Mouse (Mus musculus): ENCODE results near the gene Mrpl4.
"Not testable (repeated sequence)": the region's sequence is repeated elsewhere in the genome, so short reads cannot be mapped to it uniquely, and the experiment has no call there.

The Mrpl4 gene

DNA sequence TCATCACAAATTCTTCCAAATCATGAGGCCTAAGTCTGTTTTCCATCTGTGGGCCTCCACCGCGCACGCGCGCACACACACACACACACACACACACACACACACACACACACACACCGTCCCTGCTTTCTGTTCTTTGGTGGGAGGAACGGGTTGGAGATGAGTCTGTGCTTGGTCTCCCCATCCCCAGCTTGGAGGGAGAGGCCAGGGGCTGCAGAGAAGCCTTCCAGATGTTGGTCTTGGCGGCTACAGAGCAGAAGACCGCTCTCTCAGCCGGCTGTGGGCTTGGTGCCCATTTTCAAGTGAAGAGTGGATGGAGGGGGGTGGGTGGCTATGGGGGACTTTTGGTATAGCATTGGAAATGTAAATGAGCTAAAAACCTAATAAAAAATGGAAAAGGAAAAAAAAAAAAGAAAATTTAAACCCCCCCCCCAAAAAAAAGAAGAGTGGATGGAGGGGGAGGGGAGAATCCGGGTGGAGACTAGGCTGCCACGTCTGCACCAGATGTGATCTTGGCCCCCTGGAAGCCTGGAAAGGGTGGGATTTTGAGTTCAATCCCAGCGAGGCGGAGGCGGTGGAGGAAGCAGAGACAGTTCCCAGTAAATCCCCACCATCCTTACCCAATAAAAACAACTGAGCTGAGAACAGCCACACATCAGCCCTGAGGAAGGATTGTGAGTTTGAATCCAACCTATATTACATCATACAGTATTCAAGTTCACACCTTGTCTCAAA, 15.4 kb upstream of the Mrpl4 start:
- no peak for DNase-seq (ENCODE audit: low read depth, low spot score)

DNA sequence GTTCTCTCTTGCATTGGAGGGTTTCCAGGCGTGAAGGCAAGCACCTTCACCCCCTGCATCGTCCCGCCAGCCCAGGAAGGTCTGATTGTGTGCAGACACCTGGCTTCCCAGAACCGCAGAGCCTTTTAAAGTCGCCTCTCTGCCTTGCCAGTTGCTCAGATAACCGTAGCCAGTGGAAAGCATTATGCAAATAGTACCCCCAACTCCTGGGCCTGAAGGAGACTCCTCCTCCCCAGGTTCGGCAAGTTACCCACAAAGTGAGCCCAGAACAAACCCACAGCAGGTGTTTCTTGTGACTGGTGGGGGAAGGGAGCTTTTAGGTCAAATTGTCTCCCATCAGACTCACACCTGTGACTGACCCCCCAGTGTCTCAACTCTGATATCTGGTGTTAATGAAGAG, 14.6 kb upstream of the Mrpl4 start:
- DNase-seq (ENCODE audit: low read depth, low spot score): no peak

DNA sequence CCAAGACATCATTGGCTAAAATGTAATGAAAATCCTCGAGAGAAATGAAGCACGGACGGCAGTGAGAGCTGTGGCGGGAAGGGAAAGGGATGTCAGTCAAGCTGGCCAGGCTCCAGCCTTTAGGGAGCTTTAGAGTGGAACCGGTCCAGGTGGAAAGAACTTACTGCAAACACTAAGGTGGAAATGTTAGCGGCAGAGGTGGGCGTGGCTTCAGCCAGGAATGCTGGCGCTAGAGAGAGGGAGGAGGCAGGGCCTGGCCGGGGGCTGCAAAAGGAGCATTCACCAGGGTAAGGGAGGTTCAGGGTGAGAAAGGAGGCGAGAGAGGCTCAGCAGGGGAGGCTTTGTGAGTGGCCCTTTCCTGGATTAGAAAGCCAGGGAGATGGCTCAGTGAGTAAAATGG, 11.7 kb upstream of the Mrpl4 start:
- no peak for DNase-seq (ENCODE audit: low read depth, low spot score)

GRCm38 (mm10) chr9:20991587-20991986, 11.0 kb upstream of the Mrpl4 start:
- no peak for DNase-seq (ENCODE audit: low read depth, low spot score)

DNA sequence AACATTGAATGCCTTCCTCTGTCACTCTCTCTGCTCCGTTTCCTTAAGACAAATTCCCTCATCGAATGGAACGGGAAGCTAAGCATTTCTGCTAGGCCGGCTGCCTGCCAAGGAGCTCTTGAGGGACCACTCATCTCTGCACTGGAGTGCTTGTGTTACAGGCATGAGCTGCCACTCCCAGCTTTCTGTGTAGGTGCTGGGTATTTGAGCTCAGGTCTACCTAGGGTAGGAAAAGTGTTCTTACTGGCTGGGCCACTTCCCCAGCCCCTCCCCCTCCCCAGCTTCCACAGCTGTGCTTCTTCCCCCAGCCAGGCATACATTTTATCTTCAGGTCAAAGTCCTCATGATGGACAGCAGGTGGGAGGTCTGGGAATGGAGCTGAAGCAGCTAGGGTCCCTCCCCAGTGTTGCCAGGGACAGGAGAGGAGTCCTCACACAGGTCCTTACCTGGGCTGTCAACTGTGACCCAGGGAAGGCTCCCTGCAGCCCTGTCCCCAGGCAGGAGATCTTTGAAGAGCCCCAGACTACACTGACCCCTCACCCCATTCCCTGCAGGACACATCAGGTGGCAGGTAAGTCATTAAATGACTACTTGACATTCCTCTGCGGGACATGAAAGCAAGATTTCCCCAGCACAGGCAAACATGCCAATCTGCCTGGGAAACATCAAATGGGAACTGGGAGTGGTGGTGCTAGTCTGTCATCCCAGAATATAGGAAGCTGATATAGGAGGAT, 9.2 kb upstream of the Mrpl4 start:
- DNase-seq (ENCODE audit: low read depth, low spot score): no peak

GRCm38 (mm10) chr9:20995069-20995468, 7.5 kb upstream of the Mrpl4 start:
- no peak for DNase-seq (ENCODE audit: low read depth, low spot score)

DNA sequence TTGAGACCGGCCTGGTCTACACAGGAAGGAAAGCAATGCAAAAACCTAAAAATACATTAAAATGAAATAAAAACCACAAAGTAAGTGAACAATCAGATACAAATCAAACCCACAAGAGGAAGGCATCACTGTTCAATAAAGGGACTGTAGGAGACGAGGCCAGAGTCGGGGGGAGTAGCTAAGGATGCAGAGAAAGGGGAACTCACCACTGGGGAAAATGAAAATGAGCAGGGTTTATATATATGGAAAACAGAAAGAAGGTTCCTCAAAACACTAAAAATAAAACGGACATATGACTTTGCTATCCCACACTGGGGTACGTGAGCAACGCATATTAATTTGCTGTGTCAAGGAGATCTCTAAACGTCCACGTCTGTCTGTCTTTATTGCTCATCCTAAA, 5.5 kb upstream of the Mrpl4 start:
- no peak for DNase-seq (ENCODE audit: low read depth, low spot score)

GRCm38 (mm10) chr9:20998337-20998736, 4.2 kb upstream of the Mrpl4 start:
- DNase-seq (ENCODE audit: low read depth, low spot score): peak; percentile 49

GRCm38 (mm10) chr9:21000811-21001210, 1.7 kb upstream of the Mrpl4 start:
- peak; percentile 27 for DNase-seq (ENCODE audit: low read depth, low spot score)

DNA sequence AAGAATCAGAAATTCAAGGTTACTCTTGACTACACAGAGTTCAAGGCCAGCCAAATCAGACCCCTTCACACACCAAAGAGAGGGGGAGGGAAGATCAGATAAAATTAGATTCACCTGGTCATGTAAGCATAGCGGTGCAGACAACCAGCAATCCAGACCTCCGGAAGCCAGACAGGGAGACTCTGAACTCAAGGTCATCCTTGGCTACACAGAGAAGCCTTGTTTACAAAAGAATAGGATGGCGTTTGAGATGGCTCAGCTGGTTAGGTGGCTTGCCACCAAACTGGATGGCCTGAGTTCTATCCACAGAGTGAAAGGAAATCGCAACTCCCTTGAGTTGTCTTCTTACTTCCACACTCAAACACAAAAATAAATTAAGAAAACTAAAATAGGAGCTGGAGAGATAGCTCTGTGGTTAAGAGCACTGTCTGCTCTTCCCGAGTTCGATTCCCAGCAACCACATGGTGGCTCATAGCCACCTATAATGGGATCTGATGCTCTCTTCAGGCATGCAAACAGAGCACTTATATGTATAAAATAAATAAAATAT, 812 bp upstream of the Mrpl4 start:
- DNase-seq (ENCODE audit: low read depth, low spot score): no peak

DNA sequence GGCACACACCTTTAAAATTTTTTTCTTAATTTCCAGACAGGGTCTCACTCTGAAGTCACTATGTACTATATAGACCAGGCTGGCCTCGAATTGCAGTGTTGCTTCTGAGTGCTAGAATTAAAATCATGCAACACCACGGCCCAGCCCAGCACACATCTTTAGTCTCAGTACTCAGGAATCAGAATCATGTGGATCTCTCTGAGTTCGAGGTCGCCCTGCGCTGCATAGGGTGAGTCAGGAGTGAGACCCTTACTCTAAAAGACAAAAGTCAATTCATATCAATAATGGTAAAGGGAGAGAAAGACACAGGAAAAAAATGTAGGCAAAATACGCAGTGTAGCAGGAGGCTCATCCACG, 290 bp upstream of the Mrpl4 start:
- DNase-seq (ENCODE audit: low read depth, low spot score): no peak

DNA sequence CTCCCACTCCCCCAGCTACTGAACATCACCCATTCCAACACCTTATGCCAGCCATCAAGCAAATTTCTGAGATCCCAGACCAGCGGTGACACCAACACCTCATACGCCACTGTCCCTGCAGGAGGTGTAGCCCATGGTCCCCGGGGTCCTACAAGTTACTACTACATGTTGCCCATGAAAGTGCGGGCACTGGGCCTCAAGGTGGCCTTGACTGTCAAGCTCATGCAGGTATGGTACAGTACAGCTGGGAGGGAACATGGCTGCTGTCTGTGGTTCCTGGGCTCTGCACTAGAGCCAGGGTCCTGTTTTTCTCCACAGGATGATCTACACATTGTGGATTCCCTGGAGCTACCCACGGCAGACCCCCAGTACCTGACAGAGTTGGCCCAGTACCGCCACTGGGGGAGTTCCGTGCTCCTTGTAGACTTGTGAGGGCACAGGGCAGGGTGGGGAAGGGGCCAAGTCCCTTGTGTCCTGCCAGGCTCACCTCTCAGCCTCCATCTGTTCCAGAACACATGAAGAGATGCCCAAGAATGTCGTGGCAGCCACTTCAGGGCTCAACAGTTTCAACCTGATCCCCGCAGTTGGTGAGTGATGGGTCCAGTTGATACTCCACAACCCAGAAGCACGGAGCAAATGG, 4.9 kb downstream of the Mrpl4 start:
- DNase-seq (ENCODE audit: low read depth, low spot score): no peak

DNA sequence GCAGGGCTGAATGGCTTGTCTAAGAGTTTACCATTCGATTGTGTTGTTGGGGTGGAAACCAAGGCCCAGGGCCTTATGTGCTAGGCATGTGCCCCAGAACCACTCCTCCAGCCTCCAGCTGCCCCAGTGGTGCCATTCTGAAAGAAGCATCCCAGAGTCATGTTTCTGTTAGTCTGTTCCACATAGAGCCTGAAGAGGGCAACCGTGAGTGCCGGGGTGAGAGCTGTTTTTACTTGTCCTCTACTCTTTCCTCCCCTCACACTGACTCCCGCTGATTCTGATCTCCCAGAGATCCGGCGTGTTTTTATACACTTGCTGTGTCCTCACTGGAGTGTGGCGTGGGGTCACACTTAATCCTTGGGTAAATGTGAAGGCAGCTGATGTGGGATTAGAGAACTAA, 5.5 kb downstream of the Mrpl4 start:
- peak; percentile 33 for DNase-seq (ENCODE audit: low read depth, low spot score)

DNA sequence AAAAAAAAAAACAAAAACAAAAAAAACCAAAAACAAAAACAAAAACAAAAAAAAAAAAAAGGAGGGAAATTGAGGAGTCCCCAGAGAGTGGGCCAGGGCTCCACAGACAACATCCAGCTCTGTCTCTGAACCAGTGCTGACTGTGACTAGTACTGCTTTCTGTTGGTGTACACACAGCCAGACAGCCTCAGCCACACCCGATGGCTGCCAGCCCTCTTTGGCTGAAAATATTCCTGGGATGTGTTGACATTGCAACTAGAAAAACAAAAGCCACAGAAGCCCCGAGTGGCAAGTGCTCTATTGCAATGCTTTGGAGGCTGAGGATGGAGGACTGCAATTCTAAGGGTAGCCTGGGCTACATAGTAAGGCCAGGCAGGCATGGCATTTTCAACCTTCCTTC, 7.8 kb downstream of the Mrpl4 start:
- no peak for DNase-seq (ENCODE audit: low read depth, low spot score)

DNA sequence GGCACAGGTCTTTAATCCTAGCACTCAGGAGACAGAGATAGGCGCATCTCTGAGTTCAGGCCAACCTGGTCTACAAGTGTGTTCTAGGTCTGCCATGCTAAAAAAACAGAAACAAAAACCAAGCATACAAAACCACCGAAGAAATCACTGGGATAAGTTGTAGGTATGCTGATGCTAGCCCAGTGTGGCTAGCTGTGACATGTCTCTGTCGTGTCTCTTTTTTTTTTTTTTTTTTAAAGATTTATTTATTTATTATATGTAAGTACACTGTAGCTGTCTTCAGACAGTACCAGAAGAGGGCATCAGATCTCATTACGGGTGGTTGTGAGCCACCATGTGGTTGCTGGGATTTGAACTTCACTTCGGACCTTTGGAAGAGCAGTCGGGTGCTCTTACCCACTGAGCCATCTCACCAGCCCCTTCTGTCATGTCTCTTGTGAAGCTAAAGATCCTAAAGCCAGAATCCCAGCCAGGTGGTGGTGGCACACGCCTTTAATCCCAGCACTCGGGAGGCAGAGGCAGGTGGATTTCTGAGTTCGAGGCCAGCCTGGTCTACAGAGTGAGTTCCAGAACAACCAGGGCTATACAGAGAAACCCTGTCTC, 8.5 kb downstream of the Mrpl4 start:
- not testable (repeated sequence) for DNase-seq (ENCODE audit: low read depth, low spot score)

DNA sequence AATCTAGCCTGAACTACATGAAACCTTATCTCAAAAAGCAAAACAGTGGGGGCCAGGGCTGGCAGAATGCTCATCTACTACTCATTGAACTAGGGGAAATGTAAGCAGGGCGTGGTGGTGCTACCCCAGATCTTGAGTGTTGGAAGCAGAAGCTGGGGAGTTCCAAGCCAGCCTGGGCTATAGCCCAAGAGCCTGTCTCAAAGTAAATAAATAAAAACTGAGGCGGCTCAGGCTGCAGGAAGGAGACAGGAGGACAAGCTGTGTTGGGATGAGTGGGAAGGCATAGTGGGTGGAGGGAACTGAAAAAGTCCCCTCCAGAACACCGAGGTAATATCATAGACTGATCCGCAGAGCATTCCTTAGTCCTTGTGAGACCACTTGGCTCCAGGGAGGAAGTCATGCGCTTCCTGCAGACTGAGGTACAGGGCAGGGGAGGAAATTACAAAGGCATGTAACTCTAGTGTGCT, 9.3 kb downstream of the Mrpl4 start:
- DNase-seq (ENCODE audit: low read depth, low spot score): no peak

DNA sequence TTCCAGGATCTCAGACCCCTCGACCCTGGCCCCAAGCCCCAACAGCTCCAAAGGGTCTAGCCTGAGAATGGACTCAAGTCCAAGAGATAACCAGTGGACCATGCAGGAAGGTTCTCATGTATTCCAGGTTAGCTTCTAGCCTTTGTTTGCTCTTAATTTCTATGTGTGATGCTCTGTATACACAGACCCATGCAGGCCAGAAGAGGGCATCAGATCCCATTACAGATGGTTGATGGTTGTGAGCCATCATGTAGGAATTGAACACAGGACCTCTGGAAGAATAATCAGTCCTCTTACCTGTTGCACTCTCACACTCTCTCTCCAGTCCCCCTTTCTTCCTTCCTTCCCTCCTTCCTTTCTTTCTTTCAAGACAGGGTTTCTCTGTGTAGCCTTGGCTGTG, 9.8 kb downstream of the Mrpl4 start:
- DNase-seq (ENCODE audit: low read depth, low spot score): peak; percentile 41

DNA sequence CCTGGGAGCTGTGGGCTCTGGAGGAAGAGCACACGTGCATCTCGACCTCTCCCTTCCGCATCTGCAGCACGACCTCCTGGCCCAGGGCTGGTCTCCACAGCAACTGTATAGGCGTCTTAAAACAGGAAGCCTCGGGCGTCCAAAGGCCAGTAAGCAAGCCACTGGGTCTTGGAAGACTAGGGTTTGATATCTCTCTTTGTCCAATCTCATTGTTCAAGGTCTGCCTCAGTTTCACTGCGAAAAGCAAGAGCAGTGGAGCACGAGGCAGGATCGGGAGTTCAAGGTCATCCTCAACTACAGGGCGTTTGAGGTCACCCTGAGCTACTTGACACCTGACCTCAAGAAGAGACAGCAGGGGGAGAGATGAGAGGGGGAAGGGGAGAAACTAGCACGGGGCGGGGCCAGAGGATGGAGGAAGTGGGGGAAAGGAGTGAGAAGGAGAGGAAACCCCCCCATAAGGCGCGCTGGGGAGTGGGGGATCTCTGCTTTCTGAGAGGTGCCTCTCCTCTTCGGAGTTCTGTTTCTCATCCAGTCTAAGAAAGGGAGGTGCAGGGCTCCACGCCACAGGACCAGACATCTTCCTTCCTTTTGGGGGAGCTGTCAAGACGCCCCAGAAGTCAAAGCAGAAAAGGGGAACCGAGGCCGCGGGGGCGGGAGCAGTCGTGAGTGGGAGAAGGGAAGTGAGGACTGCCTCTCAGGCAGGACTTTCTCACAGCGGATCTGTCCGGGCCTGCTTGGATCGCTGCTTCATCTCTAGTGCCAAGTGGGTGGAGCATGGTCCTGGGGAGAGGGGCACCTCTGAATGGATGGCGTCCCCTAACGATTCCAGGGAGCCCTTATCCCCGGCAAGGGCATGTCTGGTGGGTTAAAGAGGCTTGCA, 12.4 kb downstream of the Mrpl4 start:
- peak; percentile 55 for DNase-seq (ENCODE audit: low read depth, low spot score)

- peak; percentile 84 for DNase-seq (ENCODE audit: low read depth, low spot score)
These were observed 13.1 kb downstream of the Mrpl4 start, which contains the start of gene Icam1 for GRCm38 (mm10) chr9:21015571-21016130. Icam1 (plus strand) TSS chr9:21015985.

DNA sequence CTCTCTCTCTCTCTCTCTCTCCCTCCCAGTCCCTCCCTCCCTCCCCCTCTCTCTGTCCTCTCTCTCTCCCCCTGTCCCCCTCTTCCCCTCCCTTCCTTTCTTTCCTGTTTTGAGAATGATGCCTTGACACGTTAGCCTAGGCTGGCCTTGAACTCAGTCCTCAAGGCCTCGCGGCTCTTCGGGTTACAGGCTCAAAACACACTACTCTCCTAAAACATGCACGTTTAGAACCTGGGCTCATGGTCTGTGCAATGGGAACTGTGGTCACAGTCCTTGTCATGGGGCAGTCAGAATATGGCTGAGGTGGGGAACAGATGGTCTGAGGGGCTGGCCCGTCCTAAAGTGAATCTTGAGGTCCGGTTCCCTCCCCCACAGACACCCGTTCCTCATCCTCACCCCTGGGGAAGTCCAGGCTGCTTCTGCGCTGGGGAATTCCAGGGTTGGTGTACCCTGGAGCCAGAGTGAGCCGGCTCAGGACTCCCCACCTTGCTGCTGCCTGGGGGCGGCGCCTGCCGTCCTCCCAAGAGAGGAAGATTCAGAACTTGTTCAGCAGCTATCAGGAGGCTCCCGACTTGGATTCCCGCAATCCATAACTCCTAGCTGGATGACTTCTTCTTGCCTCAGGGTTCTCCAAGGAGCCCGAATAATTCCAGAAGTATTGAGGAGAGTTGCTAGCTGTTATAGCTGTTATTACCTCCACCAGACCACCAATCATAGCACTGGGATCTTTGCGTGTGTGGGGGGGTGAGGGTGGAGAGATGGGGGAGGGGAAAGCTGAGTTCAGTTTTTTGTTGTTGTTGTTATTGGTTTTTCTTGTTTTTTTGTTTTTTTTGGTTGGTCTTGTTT, 14.0 kb downstream of the Mrpl4 start:
- DNase-seq (ENCODE audit: low read depth, low spot score): peak; percentile 57

All from CD4-positive, CD25-positive, alpha-beta regulatory T cell, adult 2 months (primary cell).